Mouse (Mus musculus) stomach, postnatal 0 days (tissue): Measurements from ENCODE around the gene Baz2a.

Source experiments
- CTCF ChIP-seq: IDR thresholded peaks from 2 replicates; pipeline ENCODE4 v1.5.1; 2016; ENCODE audit warnings: antibody characterized with exemption, low read depth, mild to moderate bottlenecking, moderate library complexity
- EP300 ChIP-seq: optimal IDR thresholded peaks from 2 replicates; pipeline ENCODE3; 2016; ENCODE audit warnings: antibody characterized with exemption

GRCm38 (mm10) chr10:128124831-128125230 lies 33.5 kb downstream of the Baz2a start:
- TF ChIP-seq CTCF = no peak
- TF ChIP-seq EP300 = no peak
